Mouse (Mus musculus) liver, embryonic 14.5 days (tissue): Measurements from ENCODE around the gene Rbm12.

ENCODE experiments used
- CTCF ChIP-seq: IDR thresholded peaks from 2 replicates; pipeline ENCODE4 v1.5.1; 2016; ENCODE audit warnings: antibody characterized with exemption, low read depth, control low read depth
- EP300 ChIP-seq: IDR thresholded peaks from 2 replicates; pipeline ENCODE4 v1.6.1; 2016; ENCODE audit warnings: antibody characterized with exemption, low read depth

DNA sequence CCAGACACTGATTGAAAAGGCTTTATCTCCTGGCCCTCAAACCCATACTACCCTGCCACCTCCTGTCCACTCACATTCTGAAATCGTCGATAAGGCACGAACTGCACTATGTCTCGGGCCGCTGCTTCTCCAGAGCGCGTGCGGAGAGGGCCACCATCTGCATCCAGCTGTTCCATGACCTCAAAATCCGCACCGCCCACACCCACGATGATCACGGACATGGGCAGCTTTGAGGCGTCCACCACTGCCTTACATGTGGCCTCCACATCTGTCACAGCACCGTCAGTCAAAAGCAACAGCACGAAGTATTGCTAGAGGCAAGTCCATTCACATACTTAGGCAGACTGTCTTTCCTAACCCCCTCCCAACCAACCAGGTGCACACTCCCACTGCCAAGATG, 38.1 kb downstream of the Rbm12 start:
- no peak for TF ChIP-seq CTCF
- no peak for TF ChIP-seq EP300
